1 mouse cellular context compared by ENCODE assay signal in genomic region chr3:108840000-108840715, GRCm38 (mm10).
A peak's percentile ranks its signal among the peaks of the same experiment; 100 is the strongest.
TF ChIP-seq lines count a peak whose summit lies in the region.

Gene Stxbp3, minus strand, starts transcription at chr3:108840526.

TF ChIP-seq in CH12.LX, 34 proteins besides CTCF, POLR2A, EP300 and RAD21 (continued from another document):
- TF ChIP-seq GABPA (IDR thresholded peaks at IDR 0.05; ENCODE audit: insufficient replicate concordance, low read depth, low read length), result no peak
- TF ChIP-seq TBP (conservative IDR thresholded peaks at IDR 0.05; ENCODE audit: low read depth, low read length), result 0 out of 2 replicates have a peak, but pooled peaks have one; percentile 23
- TF ChIP-seq ZMIZ1 (IDR thresholded peaks at IDR 0.05; ENCODE audit: low read depth, low read length), result peak; percentile 68; the same call in 1 of the 2 replicates
- TF ChIP-seq ETS1 (conservative IDR thresholded peaks at IDR 0.05; ENCODE audit: low read depth, low read length), result no peak
- no peak for TF ChIP-seq CHD1 (IDR thresholded peaks at IDR 0.05; ENCODE audit: low read depth, low read length)
- TF ChIP-seq MYC (IDR thresholded peaks at IDR 0.05; ENCODE audit: low read depth, low read length), result no peak
- no peak for TF ChIP-seq USF2 (conservative IDR thresholded peaks at IDR 0.05; ENCODE audit: low read depth, low read length)
- TF ChIP-seq IRF4 (IDR thresholded peaks at IDR 0.05; ENCODE audit: low read depth, low read length), result no peak
- peak; percentile 50 for TF ChIP-seq HCFC1 (IDR thresholded peaks at IDR 0.05; ENCODE audit: low read depth, low read length)
- 0 out of 2 replicates have a peak, but pooled peaks have one; percentile 57 for TF ChIP-seq UBTF (IDR thresholded peaks at IDR 0.05; ENCODE audit: low read depth, low read length)
- no peak for TF ChIP-seq USF1 (IDR thresholded peaks at IDR 0.05; ENCODE audit: low read depth, low read length)
- TF ChIP-seq ZNF384 (IDR thresholded peaks at IDR 0.05; ENCODE audit: low read depth, low read length), result no peak
